Mouse (Mus musculus) cerebellum, postnatal 4 days (tissue): ENCODE measurements at regions not wholly inside any gene's neighbourhood (a gene's known extent, or its start where the extent isn't known, plus 50 kb on each side); places are given as distances from the start of the nearest gene placed in this dataset.

Experiments used
- DNase-seq, 2 experiments: peaks; one replicate each; pipeline ENCODE4 v3.0.0; 2022; ENCODE audit warnings: low spot score in 2 of 2, mixed read lengths in 1 of 2

GRCm38 (mm10) chr8:91973951-91974439 lies 172.1 kb upstream of the Irx3 start:
- no peak for DNase-seq

- DNase-seq: no peak
These were observed 165.5 kb upstream of the Irx3 start for GRCm38 (mm10) chr8:91967407-91967806.

- peak in 1 of 2 experiments; percentile 39 for DNase-seq
These were observed 165.1 kb upstream of the Irx3 start for GRCm38 (mm10) chr8:91966891-91967370.

- DNase-seq: no peak
These were observed 159.8 kb upstream of the Irx3 start for GRCm38 (mm10) chr8:91961696-91962095.

GRCm38 (mm10) chr8:91955170-91955569 lies 153.3 kb upstream of the Irx3 start:
- peak in 1 of 2 experiments; percentile 52 for DNase-seq

GRCm38 (mm10) chr8:91952981-91953380 lies 151.1 kb upstream of the Irx3 start:
- DNase-seq: no peak

GRCm38 (mm10) chr8:91949110-91949509 lies 147.2 kb upstream of the Irx3 start:
- no peak for DNase-seq

- no peak for DNase-seq
These were observed 146.5 kb upstream of the Irx3 start for GRCm38 (mm10) chr8:91948173-91948940.

- DNase-seq: no peak
These were observed 139.1 kb upstream of the Irx3 start for GRCm38 (mm10) chr8:91941005-91941404.

- no peak for DNase-seq
These were observed 135.4 kb upstream of the Irx3 start for GRCm38 (mm10) chr8:91937227-91937626.

GRCm38 (mm10) chr8:91930520-91930919 lies 128.7 kb upstream of the Irx3 start:
- DNase-seq: no peak

GRCm38 (mm10) chr8:91925968-91926524 lies 124.2 kb upstream of the Irx3 start:
- no peak for DNase-seq

- DNase-seq: no peak
These were observed 122.3 kb upstream of the Irx3 start for GRCm38 (mm10) chr8:91924152-91924551.

GRCm38 (mm10) chr8:91922211-91922874 lies 120.5 kb upstream of the Irx3 start:
- no peak for DNase-seq

GRCm38 (mm10) chr8:91917834-91918233 lies 116.0 kb upstream of the Irx3 start:
- no peak for DNase-seq

GRCm38 (mm10) chr8:91913971-91914370 lies 112.1 kb upstream of the Irx3 start:
- DNase-seq: no peak

GRCm38 (mm10) chr8:91913121-91913520 lies 111.3 kb upstream of the Irx3 start:
- DNase-seq: peak in 1 of 2 experiments; percentile 30

GRCm38 (mm10) chr8:91909637-91910383 lies 107.9 kb upstream of the Irx3 start:
- no peak for DNase-seq

GRCm38 (mm10) chr8:91908731-91909353 lies 107.0 kb upstream of the Irx3 start:
- no peak for DNase-seq

GRCm38 (mm10) chr8:91907178-91907577 lies 105.3 kb upstream of the Irx3 start:
- DNase-seq: no peak

GRCm38 (mm10) chr8:91901525-91902281 lies 99.8 kb upstream of the Irx3 start:
- DNase-seq: peak in 1 of 2 experiments; percentile 67
